Mouse (Mus musculus) lung, embryonic 14.5 days (tissue): ENCODE measurements around the gene Efna2. TPM values are rescaled to one million over a fixed set of nuclear protein-coding genes. Genes with fewer than 3 reads are reported as not detected.
A peak's percentile ranks its signal among the peaks of the same experiment; 100 is the strongest.

Experiments
- ATAC-seq: fragments of 200-750 bp; cut with Nextera tagmentation; 2 replicates; pipeline ENCODE4 v1.8.0; 2017; ENCODE audit warnings: mild to moderate bottlenecking, moderate TSS enrichment, moderate library complexity; ENCODE audit not compliant: insufficient read depth
- DNase-seq: peaks from one replicate; pipeline ENCODE4 v3.0.0-alpha.2; 2015
- H3K27ac ChIP-seq: fragments of 300-500 bp; sonication (generic); 2 replicates; pipeline ENCODE4 v1.5.1; 2014; ENCODE audit warnings: low read depth, mild to moderate bottlenecking, moderate library complexity
- H3K27me3 ChIP-seq: fragments of 300-500 bp; sonication (generic); 2 replicates; pipeline ENCODE4 v1.6.1; 2014; ENCODE audit warnings: low read length, control low read depth; ENCODE audit not compliant: insufficient read depth
- H3K36me3 ChIP-seq: fragments of 300-500 bp; sonication (generic); 2 replicates; pipeline ENCODE4 v1.6.1; 2014; ENCODE audit warnings: control low read depth; ENCODE audit not compliant: insufficient read depth
- H3K4me1 ChIP-seq: fragments of 300-500 bp; sonication (generic); 2 replicates; pipeline ENCODE4 v1.6.1; 2014; ENCODE audit warnings: antibody characterized with exemption, control low read depth; ENCODE audit not compliant: insufficient read depth
- H3K4me2 ChIP-seq: fragments of 300-500 bp; sonication (generic); 2 replicates; pipeline ENCODE4 v1.6.1; 2014; ENCODE audit warnings: mild to moderate bottlenecking
- H3K4me3 ChIP-seq: fragments of 300-500 bp; sonication (generic); 2 replicates; pipeline ENCODE4 v1.5.1; 2014; ENCODE audit warnings: low read depth, low read length
- H3K9ac ChIP-seq: fragments of 300-500 bp; sonication (generic); 2 replicates; pipeline ENCODE4 v1.6.1; 2014
- H3K9me3 ChIP-seq: fragments of 300-500 bp; sonication (generic); 2 replicates; pipeline ENCODE4 v1.6.1; 2016; ENCODE audit warnings: low read depth, low read length, control low read depth
- CTCF ChIP-seq: IDR thresholded peaks from 2 replicates; pipeline ENCODE4 v1.5.1; 2016; ENCODE audit warnings: antibody characterized with exemption, low read depth
- WGBS: fragments of 180-500 bp; shearing (Covaris S2); extraction: QIAGEN DNeasy Blood & Tissue Kit; methylation state at CpG from one replicate; pipeline ENCODE4 v1.1.7; 2014; 5-methylcytosine and 5-hydroxymethylcytosine counted together
- polyA plus RNA-seq: library from polyadenylated mRNA; unstranded; fragments of >200 nt; fragmentation: Nextera tagmentation; extraction: Ambion mirVana; gene quantifications from 2 replicates; pipeline ENCODE4 v1.2.1, GENCODE M21; 2014

Gene Efna2
- 19.6 and 22.7 TPM in 2 replicates for polyA plus RNA-seq

DNA sequence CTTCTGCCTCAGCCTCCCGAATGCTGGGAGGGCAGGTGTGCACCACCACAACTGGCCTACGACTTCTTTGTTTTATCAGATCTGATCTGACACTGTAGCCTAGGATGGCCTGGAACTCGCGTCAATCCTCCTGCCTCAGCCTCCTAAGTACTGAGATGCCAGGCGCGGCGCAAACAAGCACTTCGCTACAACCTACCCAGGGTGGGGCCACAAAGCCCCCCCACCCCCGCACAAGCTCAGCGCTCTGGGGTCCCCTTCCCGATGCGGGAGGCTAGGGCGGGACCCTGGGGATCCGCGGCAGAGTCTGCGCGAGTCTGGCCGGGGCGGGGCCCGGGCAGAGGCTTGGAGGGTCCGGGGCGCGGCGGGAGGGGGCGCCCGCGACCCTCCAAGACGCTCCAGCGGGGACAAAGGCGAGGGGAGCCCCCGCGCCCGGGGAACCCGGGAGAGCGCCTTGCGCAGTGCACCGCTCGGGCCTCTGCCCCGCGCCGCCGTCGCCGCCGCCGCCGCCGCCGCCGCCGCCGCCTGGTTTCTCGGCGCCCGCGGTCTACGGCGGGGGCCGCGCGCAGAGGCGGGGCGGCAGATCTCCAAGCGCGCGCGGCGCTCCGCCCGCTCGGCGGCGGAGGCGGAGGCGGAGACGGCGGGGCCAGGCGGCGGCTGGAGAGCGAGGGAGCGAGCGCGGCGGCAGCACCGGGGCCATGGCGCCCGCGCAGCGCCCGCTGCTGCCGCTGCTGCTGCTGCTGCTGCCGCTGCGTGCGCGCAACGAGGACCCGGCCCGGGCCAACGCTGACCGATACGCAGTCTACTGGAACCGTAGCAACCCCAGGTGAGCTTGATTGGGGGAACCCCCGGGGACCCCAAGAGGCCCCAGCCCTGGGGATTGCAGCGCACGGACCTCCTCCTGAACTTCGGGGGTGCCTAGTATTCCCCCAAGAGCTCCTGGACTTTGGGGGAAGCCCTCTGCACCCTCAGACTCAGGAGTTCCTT, at the start of gene Efna2:
Gene Efna2 (plus strand): TSS at position 415 of the 984 bp plus-strand sequence.
- peak; percentile 72 for ATAC-seq
- peak; percentile 79 for DNase-seq

GRCm38 (mm10) chr10:80129846-80130245, 49.4 kb upstream of the Efna2 start:
- Histone ChIP-seq H3K9me3 (no peaks in the 10 kb centered on the region), H3K4me3 (no peak overlapping the region), H3K4me1 (no peaks in the 10 kb centered on the region), H3K36me3 (peaks cover 80% of the 10 kb centered on the region), H3K27me3 (no peaks in the 10 kb centered on the region), H3K4me2 (no peak overlapping the region), H3K9ac (no peak overlapping the region), H3K27ac (no peak overlapping the region)
- 87% methylated on average over 9 of the region's 9 CpGs for WGBS
- no peak for TF ChIP-seq CTCF
- ATAC-seq (no peak), DNase-seq (no peak)

More for the DNA sequence above, at the start of gene Efna2:
- Histone ChIP-seq H3K4me3 (peak within 1 kb of the TSS; percentile 75), H3K27me3 (no peaks in the 10 kb centered on the region), H3K27ac (peak within 1 kb of the TSS; percentile 54; the same call in 1 of the 2 replicates), H3K36me3 (0 out of 2 replicates have a peak, but pooled peaks cover 2% of the 10 kb centered on the region), H3K4me2 (peak within 1 kb of the TSS; percentile 77), H3K9ac (peak within 1 kb of the TSS; percentile 93), H3K4me1 (no peaks in the 10 kb centered on the region; the same call in none of the 2 replicates), H3K9me3 (no peaks in the 10 kb centered on the region)
- 1% methylated on average over 81 of the region's 106 CpGs for WGBS
- no peak for TF ChIP-seq CTCF

- no peak overlapping the region for H3K4me2 ChIP-seq
- ATAC-seq (no peak), DNase-seq (no peak)
- no peak overlapping the region for H3K4me3 ChIP-seq
- H3K27me3 ChIP-seq: peaks cover 4% of the 10 kb centered on the region
- 68% methylated on average over 18 of the region's 18 CpGs for WGBS
- no peak for TF ChIP-seq CTCF
- no peaks in the 10 kb centered on the region for H3K4me1 ChIP-seq
- H3K9me3 ChIP-seq: no peaks in the 10 kb centered on the region
- H3K9ac ChIP-seq: no peak overlapping the region
- no peak overlapping the region for H3K27ac ChIP-seq
- H3K36me3 ChIP-seq: peaks cover 73% of the 10 kb centered on the region
Observed at GRCm38 (mm10) chr10:80130403-80131031, 48.8 kb upstream of the Efna2 start.

DNA sequence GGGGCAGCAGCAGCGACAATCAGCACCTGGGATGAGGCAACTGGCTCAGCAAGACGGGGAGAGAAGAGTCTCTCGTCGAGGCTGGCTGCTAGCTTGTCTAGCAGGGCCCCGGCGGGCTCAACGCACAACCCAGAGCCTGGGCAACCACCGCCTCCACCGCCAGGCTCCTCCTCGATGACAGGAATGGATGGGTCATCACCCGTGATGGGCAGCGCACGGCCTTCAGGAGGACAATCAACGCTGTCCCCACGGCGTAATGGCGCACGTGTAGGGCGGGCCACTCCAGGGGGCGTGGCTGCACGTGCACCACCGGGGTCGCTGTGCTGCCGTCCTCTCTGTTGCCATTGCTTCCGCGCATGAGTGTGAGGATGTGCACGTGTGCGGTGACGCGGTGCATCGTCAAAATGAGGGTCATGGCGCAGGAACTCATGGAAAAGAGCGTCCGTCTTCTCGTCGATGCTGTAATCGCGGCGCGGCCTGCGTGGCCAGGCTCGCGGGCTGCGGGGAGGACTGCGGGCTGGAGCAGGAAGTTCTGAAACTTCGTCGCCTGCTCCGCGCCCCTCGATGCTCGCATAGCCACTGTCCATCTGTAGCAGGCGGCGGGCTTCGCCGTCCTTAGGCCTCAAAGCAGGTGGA, 47.8 kb upstream of the Efna2 start:
- ATAC-seq: peak; percentile 38; the same call in 1 of the 2 replicates
- H3K27me3 ChIP-seq: peaks cover 13% of the 10 kb centered on the region
- H3K36me3 ChIP-seq: peaks cover 64% of the 10 kb centered on the region
- no peak overlapping the region for H3K9ac ChIP-seq
- H3K27ac ChIP-seq: no peak overlapping the region
- H3K4me1 ChIP-seq: no peaks in the 10 kb centered on the region
- H3K4me3 ChIP-seq: peak overlapping the region; percentile 0; the same call in 1 of the 2 replicates
- H3K9me3 ChIP-seq: no peaks in the 10 kb centered on the region
- peak; percentile 67 for DNase-seq
- TF ChIP-seq CTCF: no peak
- peak overlapping the region; percentile 43; the same call in 1 of the 2 replicates for H3K4me2 ChIP-seq
- WGBS: 19% methylated on average over 55 of the region's 55 CpGs

DNA sequence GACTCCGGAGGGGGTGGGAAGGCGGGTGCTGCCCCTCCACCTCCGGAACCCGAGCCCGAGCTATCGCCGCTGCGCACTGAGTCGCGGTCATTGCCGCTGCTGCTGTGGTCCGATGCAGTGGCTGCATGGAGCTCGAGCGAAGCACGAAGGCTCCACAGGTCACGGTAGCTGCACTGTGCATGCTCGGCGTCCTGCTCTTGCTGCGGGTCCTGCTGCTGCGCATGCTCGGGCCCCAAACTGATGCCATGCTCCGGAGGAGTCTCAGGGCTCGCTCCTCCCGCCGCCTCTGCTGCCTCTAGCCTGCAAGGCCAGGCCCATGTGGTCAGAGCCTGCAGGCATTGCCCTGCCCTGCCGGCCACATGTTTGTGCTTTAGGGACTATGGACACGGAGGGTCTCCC, 47.3 kb upstream of the Efna2 start:
- DNase-seq (no peak), ATAC-seq (0 out of 2 replicates have a peak, but pooled peaks have one; percentile 5)
- peak overlapping the region; percentile 43; the same call in 1 of the 2 replicates for H3K4me2 ChIP-seq
- H3K27ac ChIP-seq: no peak overlapping the region
- H3K36me3 ChIP-seq: peaks cover 59% of the 10 kb centered on the region
- no peaks in the 10 kb centered on the region for H3K4me1 ChIP-seq
- no peak overlapping the region for H3K9ac ChIP-seq
- WGBS: 54% methylated on average over 27 of the region's 27 CpGs
- no peak overlapping the region for H3K4me3 ChIP-seq
- H3K9me3 ChIP-seq: no peaks in the 10 kb centered on the region
- TF ChIP-seq CTCF: no peak
- H3K27me3 ChIP-seq: peaks cover 19% of the 10 kb centered on the region

GRCm38 (mm10) chr10:80133226-80133849, 45.9 kb upstream of the Efna2 start:
- 66% methylated on average over 8 of the region's 8 CpGs for WGBS
- Histone ChIP-seq H3K4me2 (no peak overlapping the region), H3K36me3 (peaks cover 45% of the 10 kb centered on the region), H3K9me3 (no peaks in the 10 kb centered on the region), H3K4me3 (no peak overlapping the region), H3K27ac (no peak overlapping the region), H3K9ac (no peak overlapping the region), H3K4me1 (peaks cover 3% of the 10 kb centered on the region; the same call in 1 of the 2 replicates), H3K27me3 (peaks cover 32% of the 10 kb centered on the region)
- 0 out of 2 replicates have a peak, but pooled peaks have one; percentile 7 for TF ChIP-seq CTCF
- no peak for ATAC-seq
- DNase-seq: no peak
